Mouse (Mus musculus) Muller cell, postnatal 12 days (primary cell): ENCODE measurements around the gene Cd19.
"Not testable (repeated sequence)": the region's sequence is repeated elsewhere in the genome, so short reads cannot be mapped to it uniquely, and the experiment has no call there.

Experiments used
- DNase-seq: peaks from one replicate; pipeline ENCODE4 v3.0.0-alpha.2; 2015; ENCODE audit errors: inconsistent ontology term

Gene Cd19

GRCm38 (mm10) chr7:126435801-126436200, 21.1 kb upstream of the Cd19 start:
- DNase-seq = no peak

- DNase-seq = no peak
Observed at GRCm38 (mm10) chr7:126434726-126435125, 20.0 kb upstream of the Cd19 start.

GRCm38 (mm10) chr7:126430167-126430566, 15.5 kb upstream of the Cd19 start:
- DNase-seq = no peak

GRCm38 (mm10) chr7:126429503-126429898, 14.8 kb upstream of the Cd19 start:
- DNase-seq = no peak

- DNase-seq = peak; percentile 97
Observed at GRCm38 (mm10) chr7:126428631-126429502, 14.2 kb upstream of the Cd19 start, which contains the start of gene Rabep2. Gene Rabep2 (plus strand): TSS chr7:126428759.

GRCm38 (mm10) chr7:126428154-126428553, 13.5 kb upstream of the Cd19 start:
- no peak for DNase-seq

- peak; percentile 18 for DNase-seq
Observed at GRCm38 (mm10) chr7:126427323-126427860, 12.7 kb upstream of the Cd19 start.

GRCm38 (mm10) chr7:126424161-126424560, 9.5 kb upstream of the Cd19 start:
- no peak for DNase-seq

GRCm38 (mm10) chr7:126421756-126422155, 7.1 kb upstream of the Cd19 start:
- no peak for DNase-seq

- peak; percentile 56 for DNase-seq
Observed at GRCm38 (mm10) chr7:126418496-126418895, 3.8 kb upstream of the Cd19 start.

- no peak for DNase-seq
Observed at GRCm38 (mm10) chr7:126417606-126418005, 2.9 kb upstream of the Cd19 start.

GRCm38 (mm10) chr7:126417045-126417444, 2.4 kb upstream of the Cd19 start:
- no peak for DNase-seq

- no peak for DNase-seq
Observed at GRCm38 (mm10) chr7:126416615-126417014, 1.9 kb upstream of the Cd19 start.

- no peak for DNase-seq
Observed at GRCm38 (mm10) chr7:126411061-126411460, 3.6 kb downstream of the Cd19 start.

- DNase-seq = peak; percentile 60
Observed at GRCm38 (mm10) chr7:126408686-126409085, 6.0 kb downstream of the Cd19 start.

GRCm38 (mm10) chr7:126402518-126402917, 12.2 kb downstream of the Cd19 start:
- not testable (repeated sequence) for DNase-seq

- peak; percentile 59 for DNase-seq
Observed at GRCm38 (mm10) chr7:126399548-126399947, 15.1 kb downstream of the Cd19 start.

- no peak for DNase-seq
Observed at GRCm38 (mm10) chr7:126397822-126398221, 16.9 kb downstream of the Cd19 start.

GRCm38 (mm10) chr7:126397221-126397620, 17.5 kb downstream of the Cd19 start:
- no peak for DNase-seq

- DNase-seq = peak; percentile 99
Observed at GRCm38 (mm10) chr7:126396298-126397119, 18.2 kb downstream of the Cd19 start, which contains the start of gene Nfatc2ip. Gene Nfatc2ip (minus strand): TSS chr7:126396737.

- DNase-seq = not testable (repeated sequence)
Observed at GRCm38 (mm10) chr7:126392086-126392884, 22.4 kb downstream of the Cd19 start.
